Comparison of ENCODE assay signal across 20 mouse cellular contexts in genomic region chr3:41173561-41173960, GRCm38 (mm10).
A peak's percentile ranks its signal among the peaks of the same experiment; 100 is the strongest.
DNase-seq lines count a peak whose midpoint lies in the region; ATAC-seq and TF ChIP-seq lines count a peak whose summit lies in the region.
"Had no signal": no experiment of that assay in that cellular context is flagged by ENCODE, and none has a peak within 500 bp of the region (broad histone marks: within the 10 kb centered on the region; RNA-seq: fewer than 3 reads in every experiment).

No protein-coding gene starts in this region.

- CTCF ChIA-PET in Patski (lab: Charles Lee), result interaction anchor here (1.3 to 2.1 kb wide), 3 partner anchors 10 to 427 kb away, joined by 3 to 11 read pairs (median 3); no protein-coding TSS in a partner anchor

- peaks cover 24 to 53% of the 10 kb centered on the region in 2 experiments for H3K4me1 ChIP-seq in heart, embryonic 14.5 days (ENCODE audit: control insufficient read depth in 2 of 2, insufficient read depth in 2 of 2, low read length in 2 of 2)
- 0 out of 2 replicates have a peak, but pooled peaks cover 16% of the 10 kb centered on the region for H3K4me1 ChIP-seq in limb, embryonic 13.5 days
- H3K4me1 ChIP-seq in limb, embryonic 10.5 days, result peaks cover 10% of the 10 kb centered on the region
- H3K4me1 ChIP-seq in heart, postnatal 0 days (ENCODE audit: control insufficient read depth, insufficient read depth), result peaks cover 19% of the 10 kb centered on the region
- H3K4me1 ChIP-seq: hindbrain, embryonic 13.5 days; stomach, embryonic 15.5 days had no signal

- H3K4me3 ChIP-seq in heart, embryonic 14.5 days (ENCODE audit: control insufficient read depth in 1 of 2, insufficient read depth in 1 of 2, low read depth in 1 of 2, low read length in 2 of 2), result no peak overlapping the region
- no peak overlapping the region for H3K4me3 ChIP-seq in limb, embryonic 13.5 days
- no peak overlapping the region for H3K4me3 ChIP-seq in limb, embryonic 10.5 days
- no peak overlapping the region for H3K4me3 ChIP-seq in heart, postnatal 0 days (ENCODE audit: low read depth, low read length)
- H3K4me3 ChIP-seq in left cerebral cortex, adult 2 months, result no peak overlapping the region
- H3K4me3 ChIP-seq: hindbrain, embryonic 13.5 days; stomach, embryonic 15.5 days had no signal

- peak overlapping the region; percentile 60 for H3K9ac ChIP-seq in heart, embryonic 14.5 days (ENCODE audit: low read length)
- H3K9ac ChIP-seq in limb, embryonic 13.5 days, result no peak overlapping the region
- no peak overlapping the region for H3K9ac ChIP-seq in heart, postnatal 0 days (replicated peaks; ENCODE audit: low read depth, low read length)
- H3K9ac ChIP-seq: forebrain, postnatal 0 days; hindbrain, embryonic 13.5 days; stomach, embryonic 15.5 days had no signal

- intact Hi-C loops in heart, postnatal 10 days (cut with DNase I), result no loop called here
- intact Hi-C loops in left cerebral cortex, adult 2 months (cut with DNase I), result no loop called here

- TF ChIP-seq CTCF in Patski (IDR thresholded peaks at IDR 0.05), result no peak
- TF ChIP-seq CTCF in heart, postnatal 0 days (IDR thresholded peaks at IDR 0.05; ENCODE audit: low read depth), result no peak
- no peak for TF ChIP-seq CTCF in left cerebral cortex, adult 2 months (IDR thresholded peaks at IDR 0.05)

- TF ChIP-seq EP300 in heart, postnatal 0 days (IDR thresholded peaks at IDR 0.05; ENCODE audit: low read depth), result no peak

- H3K27me3 ChIP-seq in heart, embryonic 14.5 days (ENCODE audit: control insufficient read depth, insufficient read depth, low read length), result no peaks in the 10 kb centered on the region
- H3K27me3 ChIP-seq in limb, embryonic 13.5 days, result no peaks in the 10 kb centered on the region
- no peaks in the 10 kb centered on the region for H3K27me3 ChIP-seq in limb, embryonic 10.5 days (ENCODE audit: low read depth, poor library complexity, severe bottlenecking)
- H3K27me3 ChIP-seq in Patski, result no peaks in the 10 kb centered on the region
- H3K27me3 ChIP-seq in heart, postnatal 0 days (ENCODE audit: control insufficient read depth, insufficient read depth, low read length), result no peaks in the 10 kb centered on the region
- H3K27me3 ChIP-seq: hindbrain, embryonic 13.5 days; stomach, embryonic 15.5 days had no signal

- H3K27ac ChIP-seq in heart, embryonic 14.5 days (replicated peaks in 1 of 2; ENCODE audit: control insufficient read depth in 1 of 2, insufficient read depth in 1 of 2, low read depth in 2 of 2, low read length in 2 of 2), result peak overlapping the region; percentile 94 to 96
- H3K27ac ChIP-seq in limb, embryonic 13.5 days, result no peak overlapping the region
- no peak overlapping the region for H3K27ac ChIP-seq in limb, embryonic 10.5 days
- H3K27ac ChIP-seq in heart, postnatal 0 days (ENCODE audit: low read depth), result peak overlapping the region; percentile 95
- H3K27ac ChIP-seq in left cerebral cortex, adult 2 months, result no peak overlapping the region
- H3K27ac ChIP-seq: hindbrain, embryonic 13.5 days; stomach, embryonic 15.5 days had no signal

- H3K9me3 ChIP-seq in heart, embryonic 14.5 days (ENCODE audit: control insufficient read depth, low read length), result no peaks in the 10 kb centered on the region
- no peaks in the 10 kb centered on the region for H3K9me3 ChIP-seq in limb, embryonic 13.5 days
- no peaks in the 10 kb centered on the region for H3K9me3 ChIP-seq in limb, embryonic 10.5 days (replicated peaks)
- no peaks in the 10 kb centered on the region for H3K9me3 ChIP-seq in heart, postnatal 0 days (replicated peaks; ENCODE audit: control insufficient read depth, low read length)
- H3K9me3 ChIP-seq: hindbrain, embryonic 13.5 days; stomach, embryonic 15.5 days had no signal

- DNase-seq in heart, postnatal 10 days, result no peak
- DNase-seq in limb, embryonic 10.5 days (ENCODE audit: low spot score), result no peak
- DNase-seq in Patski (ENCODE audit: low read depth, low spot score), result no peak
- DNase-seq in heart, postnatal 0 days (ENCODE audit: low spot score), result no peak
- no peak for DNase-seq in left cerebral cortex, adult 2 months (ENCODE audit: extremely low spot score in 1 of 2, low spot score in 2 of 2)
- DNase-seq: adrenal gland, postnatal 36 days; cerebellum, adult 11-12 months; cerebellum, postnatal 25 days; embryo, embryonic 11 days; forebrain, postnatal 0 days; kidney, postnatal 25 days; left cerebral cortex, postnatal 4 days; lung, postnatal 10 days; thymus, adult 18-20 months had no signal

- in situ Hi-C loops in Patski (cut with MboI; ENCODE audit: low pct_unique_long_range_greater_than_20kb), result loop anchor here (10.0 kb wide), 1 partner anchor 219 kb away; no protein-coding TSS in a partner anchor

- H3K4me2 ChIP-seq in heart, embryonic 14.5 days (ENCODE audit: low read length), result peak overlapping the region; percentile 53
- no peak overlapping the region for H3K4me2 ChIP-seq in limb, embryonic 13.5 days (replicated peaks)
- H3K4me2 ChIP-seq in heart, postnatal 0 days (ENCODE audit: low read depth, low read length), result peak overlapping the region; percentile 44
- H3K4me2 ChIP-seq: hindbrain, embryonic 13.5 days; stomach, embryonic 15.5 days had no signal

- ATAC-seq in heart, embryonic 14.5 days (ENCODE audit: insufficient number of reproducible peaks, insufficient read depth, low FRiP score, low read depth), result no peak
- 0 out of 2 replicates have a peak, but pooled peaks have one; percentile 33 for ATAC-seq in limb, embryonic 13.5 days (ENCODE audit: low FRiP score, low read depth)
- ATAC-seq in Patski, result peak; percentile 5
- ATAC-seq in heart, postnatal 0 days (ENCODE audit: insufficient read depth, low read depth), result no peak
- ATAC-seq in CD4-positive, CD25-positive, alpha-beta regulatory T cell, adult 4 months, result no peak
- ATAC-seq: forebrain, postnatal 0 days; midbrain, embryonic 16.5 days had no signal

- no peaks in the 10 kb centered on the region for H3K36me3 ChIP-seq in heart, embryonic 14.5 days (ENCODE audit: control insufficient read depth, insufficient read depth, low read length)
- H3K36me3 ChIP-seq in limb, embryonic 13.5 days, result no peaks in the 10 kb centered on the region
- H3K36me3 ChIP-seq in limb, embryonic 10.5 days, result no peaks in the 10 kb centered on the region
- no peaks in the 10 kb centered on the region for H3K36me3 ChIP-seq in heart, postnatal 0 days (replicated peaks; ENCODE audit: control insufficient read depth, insufficient read depth, low read length)
- H3K36me3 ChIP-seq: hindbrain, embryonic 13.5 days; stomach, embryonic 15.5 days had no signal

- WGBS in heart, embryonic 14.5 days, result 48% methylated on average over 6 of the region's 6 CpGs
- WGBS in limb, embryonic 13.5 days, result 43% methylated on average over 6 of the region's 6 CpGs
- WGBS in limb, embryonic 10.5 days, result 56% methylated on average over 6 of the region's 6 CpGs
- 37% methylated on average over 6 of the region's 6 CpGs for WGBS in heart, postnatal 0 days

- POLR2A ChIA-PET in Patski (lab: Charles Lee), result no interaction called here

Comparison
In these comparisons a context has a peak if more than half of its experiments do, and no peak if none do; other contexts are left out.
1. ATAC-seq: peak in limb, embryonic 13.5 days (single experiment) and Patski (single experiment); none in heart, embryonic 14.5 days (single experiment), heart, postnatal 0 days (single experiment) and CD4-positive, CD25-positive, alpha-beta regulatory T cell, adult 4 months (single experiment).
2. H3K27ac ChIP-seq: peak in heart, embryonic 14.5 days (2 of 2) and heart, postnatal 0 days (single experiment); none in limb, embryonic 13.5 days (single experiment), limb, embryonic 10.5 days (single experiment) and left cerebral cortex, adult 2 months (single experiment).